Mouse (Mus musculus): Measurements from ENCODE around the gene Galnt7. TPM values are rescaled to one million over a fixed set of nuclear protein-coding genes. Genes with fewer than 3 reads are reported as not detected.
A peak's percentile ranks its signal among the peaks of the same experiment; 100 is the strongest.
"Not testable (repeated sequence)": the region's sequence is repeated elsewhere in the genome, so short reads cannot be mapped to it uniquely, and the experiment has no call there.

Galnt7 gene
- total RNA-seq, 1 experiment from 2014 or later, result 23.0 TPM

DNA sequence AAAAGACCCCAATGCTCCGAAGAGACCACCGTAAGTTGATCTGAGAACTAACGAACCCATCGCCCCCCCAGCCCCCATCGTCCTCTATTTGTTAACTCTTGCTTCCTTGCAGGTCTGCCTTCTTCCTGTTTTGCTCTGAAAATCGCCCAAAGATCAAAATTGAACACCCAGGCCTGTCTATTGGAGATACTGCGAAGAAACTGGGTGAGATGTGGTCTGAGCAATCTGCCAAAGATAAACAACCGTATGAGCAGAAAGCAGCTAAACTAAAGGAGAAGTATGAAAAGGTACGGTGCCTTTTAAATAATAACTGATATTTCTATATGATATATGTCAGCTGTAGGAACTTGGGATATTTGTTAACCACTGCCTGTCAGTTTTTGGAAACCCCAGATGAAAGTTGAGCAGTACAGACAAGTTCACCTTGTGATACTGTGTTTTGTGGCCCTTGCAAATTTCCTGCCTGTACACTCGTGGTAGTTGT is 139.6 kb downstream of the Galnt7 start:
- not testable (repeated sequence) for ATAC-seq (replicated peaks; ENCODE audit: insufficient number of reproducible peaks, low FRiP score, low TSS enrichment, poor library complexity, severe bottlenecking)

DNA sequence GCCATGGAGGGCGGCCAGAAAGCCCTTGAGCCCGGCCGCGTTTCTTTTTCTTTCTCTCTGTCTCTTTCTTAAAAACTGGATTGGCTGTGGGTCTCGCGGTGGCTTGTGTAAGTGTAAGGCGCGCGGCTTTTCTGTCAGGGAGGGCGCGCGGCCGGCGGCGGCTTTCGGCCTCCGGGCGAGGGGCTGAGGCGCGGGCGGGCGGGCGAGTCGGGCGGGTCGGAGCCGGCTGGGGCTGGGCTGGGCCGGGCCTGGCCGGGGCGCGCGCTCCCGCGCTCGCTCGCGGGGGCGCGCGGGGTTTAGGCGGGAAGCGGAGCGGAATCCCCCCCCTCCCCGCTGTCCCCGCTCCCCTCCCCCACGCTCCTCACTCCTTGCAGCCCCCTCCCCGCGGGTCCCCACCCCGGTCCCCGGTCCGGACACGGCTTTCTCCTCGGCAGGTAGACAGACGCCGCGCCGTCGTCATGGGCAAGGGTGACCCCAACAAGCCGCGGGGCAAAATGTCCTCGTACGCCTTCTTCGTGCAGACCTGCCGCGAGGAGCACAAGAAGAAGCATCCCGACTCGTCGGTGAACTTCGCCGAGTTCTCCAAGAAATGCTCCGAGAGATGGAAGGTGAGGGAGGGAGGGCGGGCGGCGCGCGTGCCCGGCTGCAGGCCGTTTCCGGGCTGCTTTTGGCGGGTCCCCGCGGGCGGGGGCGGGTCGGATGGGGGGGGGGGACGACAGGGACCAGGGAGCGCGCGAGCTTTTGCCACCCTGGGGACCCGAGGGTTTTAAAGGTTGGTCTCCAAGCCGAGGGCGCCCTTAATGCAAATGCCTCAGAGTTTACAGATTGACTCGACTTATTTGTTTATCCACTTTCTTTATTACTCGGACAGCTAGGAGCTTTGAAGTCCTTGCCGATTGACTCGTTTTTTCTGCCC is 140.4 kb downstream of the Galnt7 start:
- no peak for ATAC-seq (replicated peaks; ENCODE audit: insufficient number of reproducible peaks, low FRiP score, low TSS enrichment, poor library complexity, severe bottlenecking)

GRCm38 (mm10) chr8:57511316-57512118 is 141.3 kb downstream of the Galnt7 start, which contains the start of gene Hmgb2:
TSS of gene Hmgb2 (plus strand) at chr8:57511907.
- peak; percentile 99 for ATAC-seq (replicated peaks; ENCODE audit: insufficient number of reproducible peaks, low FRiP score, low TSS enrichment, poor library complexity, severe bottlenecking)

GRCm38 (mm10) chr8:57510791-57511315 is 142.0 kb downstream of the Galnt7 start:
- no peak for ATAC-seq (replicated peaks; ENCODE audit: insufficient number of reproducible peaks, low FRiP score, low TSS enrichment, poor library complexity, severe bottlenecking)

DNA sequence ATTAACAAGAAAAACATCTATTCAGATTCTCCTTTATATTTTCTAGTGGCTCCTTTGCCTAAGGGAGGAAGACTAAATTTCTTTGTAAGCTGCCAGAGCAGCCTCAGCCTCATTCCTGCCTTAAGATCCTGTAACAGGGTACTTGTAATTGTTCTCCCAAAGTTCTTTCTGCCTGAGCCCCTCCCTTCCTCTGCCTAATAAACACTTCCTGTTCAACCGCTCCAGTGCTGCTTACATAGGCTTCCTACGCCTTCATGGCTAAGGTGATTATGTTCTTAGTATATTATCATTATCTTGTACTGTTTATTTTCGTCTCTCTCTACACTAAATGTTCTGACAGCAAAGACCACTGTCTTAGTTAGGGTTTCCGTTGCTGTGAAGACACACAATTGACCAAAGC is 144.2 kb downstream of the Galnt7 start:
- no peak for ATAC-seq (replicated peaks; ENCODE audit: insufficient number of reproducible peaks, low FRiP score, low TSS enrichment, poor library complexity, severe bottlenecking)

DNA sequence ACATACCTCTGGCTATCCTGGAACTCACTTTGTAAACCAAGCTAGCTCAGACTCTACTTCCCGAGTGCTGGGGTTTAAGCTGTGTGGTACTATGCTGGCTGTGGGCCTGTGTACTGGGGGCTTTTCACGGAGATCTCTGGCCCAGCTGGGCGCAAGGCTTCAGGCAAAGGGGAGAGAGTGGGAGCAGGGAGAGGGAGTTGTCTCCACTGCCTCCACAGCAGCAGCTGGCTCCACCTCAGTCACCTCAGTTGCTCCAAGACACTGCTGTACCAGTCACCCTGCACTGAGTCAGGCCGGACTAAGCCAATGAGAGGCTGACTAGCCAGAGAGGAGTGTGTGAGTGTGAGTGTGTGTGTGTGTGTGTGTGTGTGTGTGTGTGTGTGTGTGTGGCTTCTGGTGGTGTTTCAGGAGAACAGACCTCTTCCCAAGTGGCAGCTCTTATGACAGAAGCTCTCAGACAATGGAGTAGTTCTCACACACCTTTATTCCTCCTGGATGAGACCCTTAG is 145.2 kb downstream of the Galnt7 start:
- no peak for ATAC-seq (replicated peaks; ENCODE audit: insufficient number of reproducible peaks, low FRiP score, low TSS enrichment, poor library complexity, severe bottlenecking)

DNA sequence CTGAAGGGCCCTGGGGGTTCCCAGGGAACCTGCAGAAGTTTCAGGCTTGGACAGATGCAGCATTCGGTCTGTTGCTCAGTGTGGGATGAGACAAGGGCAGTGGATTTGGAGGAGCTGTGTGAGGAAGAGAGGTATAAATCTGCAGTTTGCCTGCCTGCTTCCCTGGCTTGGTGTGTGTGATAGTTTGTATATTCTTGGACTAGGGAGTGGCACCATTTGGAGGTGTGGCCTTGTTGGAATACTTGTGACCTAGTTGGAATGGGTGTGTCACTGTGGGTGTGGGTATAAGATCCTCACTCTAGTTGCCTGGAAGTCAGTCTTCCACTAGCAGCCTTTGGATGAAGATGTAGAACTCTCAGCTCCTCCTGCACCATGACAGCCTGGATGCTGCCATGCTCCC is 147.3 kb downstream of the Galnt7 start:
- not testable (repeated sequence) for ATAC-seq (replicated peaks; ENCODE audit: insufficient number of reproducible peaks, low FRiP score, low TSS enrichment, poor library complexity, severe bottlenecking)

GRCm38 (mm10) chr8:57503641-57504040 is 149.2 kb downstream of the Galnt7 start:
- peak; percentile 80 for ATAC-seq (replicated peaks; ENCODE audit: insufficient number of reproducible peaks, low FRiP score, low TSS enrichment, poor library complexity, severe bottlenecking)

DNA sequence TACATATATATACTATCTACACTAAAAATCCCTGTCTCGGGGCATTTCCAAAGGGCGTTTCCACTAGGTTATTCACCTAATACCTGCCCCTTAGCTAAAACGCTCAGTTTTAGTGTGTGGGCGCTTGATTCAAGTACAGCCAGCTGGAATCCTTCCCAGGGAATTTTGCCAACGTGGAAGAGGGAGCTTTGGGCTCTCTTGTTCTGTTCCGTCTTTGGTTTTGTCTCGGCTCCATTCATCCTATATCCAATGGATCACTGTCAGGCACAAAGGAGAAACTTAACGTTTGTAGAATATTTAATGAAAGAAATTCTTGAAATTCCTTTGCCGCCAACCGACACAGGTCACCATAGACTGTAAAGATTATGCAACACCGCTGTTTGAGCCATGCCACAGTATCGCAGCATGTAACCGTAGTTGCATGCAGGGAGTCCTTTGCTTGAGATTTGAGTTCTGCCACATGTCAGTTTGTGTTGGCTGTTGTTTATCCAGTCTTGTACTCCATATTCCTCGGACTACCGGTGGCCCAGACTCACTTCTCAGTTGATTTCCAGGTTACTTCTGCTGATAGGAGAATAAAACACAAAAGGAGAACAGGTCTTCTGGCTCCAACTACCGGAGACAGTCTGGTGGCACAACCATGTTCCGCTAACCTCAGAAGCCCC is 153.9 kb downstream of the Galnt7 start:
- no peak for ATAC-seq (replicated peaks; ENCODE audit: insufficient number of reproducible peaks, low FRiP score, low TSS enrichment, poor library complexity, severe bottlenecking)

DNA sequence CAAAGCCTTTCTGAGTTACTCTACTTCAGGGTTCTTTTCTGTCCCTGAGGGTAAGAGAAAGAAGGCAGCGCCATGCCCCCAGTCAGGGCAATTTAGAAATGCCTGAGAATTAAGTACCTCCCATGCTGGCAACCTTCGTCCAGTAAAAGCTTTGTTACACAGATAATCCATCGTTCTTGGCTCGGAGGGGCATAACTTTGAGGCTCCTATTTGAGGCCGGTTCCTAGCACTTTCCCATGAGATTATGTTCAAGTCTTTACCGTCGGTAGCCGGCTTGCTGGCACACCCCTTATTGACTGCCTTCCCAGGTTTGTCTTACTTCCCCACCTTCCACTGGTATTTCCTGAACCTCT is 154.4 kb downstream of the Galnt7 start:
- ATAC-seq (replicated peaks; ENCODE audit: insufficient number of reproducible peaks, low FRiP score, low TSS enrichment, poor library complexity, severe bottlenecking), result no peak

DNA sequence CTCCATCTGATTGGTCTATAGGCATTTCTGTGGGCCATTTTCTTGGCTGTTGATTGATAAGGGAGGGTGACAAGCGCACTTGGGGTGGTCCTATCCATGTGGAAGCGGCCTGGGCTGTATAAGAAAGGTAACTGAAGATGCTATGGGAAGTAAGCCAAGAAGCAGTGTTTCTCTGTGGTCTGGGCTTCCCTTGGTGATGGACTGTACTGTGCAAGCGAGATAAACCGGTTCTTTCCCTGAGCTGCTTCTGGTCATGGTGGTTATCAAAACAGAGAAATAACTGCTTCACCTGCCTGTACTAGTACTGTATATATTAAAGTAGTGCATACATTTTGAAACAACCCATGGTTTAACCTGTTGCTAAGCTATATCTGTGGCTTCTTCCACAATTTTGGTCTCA is 161.0 kb downstream of the Galnt7 start:
- ATAC-seq (replicated peaks; ENCODE audit: insufficient number of reproducible peaks, low FRiP score, low TSS enrichment, poor library complexity, severe bottlenecking), result no peak

- ATAC-seq (replicated peaks; ENCODE audit: insufficient number of reproducible peaks, low FRiP score, low TSS enrichment, poor library complexity, severe bottlenecking), result no peak
Measured at GRCm38 (mm10) chr8:57489896-57490295, 162.9 kb downstream of the Galnt7 start.

GRCm38 (mm10) chr8:57489366-57489765 is 163.5 kb downstream of the Galnt7 start:
- no peak for ATAC-seq (replicated peaks; ENCODE audit: insufficient number of reproducible peaks, low FRiP score, low TSS enrichment, poor library complexity, severe bottlenecking)

DNA sequence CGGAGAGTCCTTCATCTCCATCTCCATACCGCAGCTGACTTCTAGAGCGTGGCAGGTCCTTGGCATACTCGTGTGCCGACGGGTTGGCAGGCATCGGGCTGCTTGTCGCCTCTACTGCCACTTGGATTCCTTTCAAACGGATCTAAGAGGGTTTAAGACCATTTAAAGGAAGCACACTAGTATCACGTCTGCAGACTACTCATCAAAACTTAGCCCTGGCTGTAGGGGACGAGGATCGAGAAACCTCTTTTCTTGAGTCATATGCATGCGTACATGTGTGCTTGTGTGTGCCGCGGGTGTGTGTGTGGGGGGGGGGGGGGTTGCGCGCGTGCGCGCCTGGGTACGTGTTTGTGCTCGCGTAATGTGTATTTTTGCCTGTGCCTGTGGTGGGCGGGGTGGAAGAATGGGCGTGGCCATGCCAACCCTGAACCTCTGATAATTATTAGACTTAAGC is 164.5 kb downstream of the Galnt7 start:
- ATAC-seq (replicated peaks; ENCODE audit: insufficient number of reproducible peaks, low FRiP score, low TSS enrichment, poor library complexity, severe bottlenecking), result peak; percentile 42

DNA sequence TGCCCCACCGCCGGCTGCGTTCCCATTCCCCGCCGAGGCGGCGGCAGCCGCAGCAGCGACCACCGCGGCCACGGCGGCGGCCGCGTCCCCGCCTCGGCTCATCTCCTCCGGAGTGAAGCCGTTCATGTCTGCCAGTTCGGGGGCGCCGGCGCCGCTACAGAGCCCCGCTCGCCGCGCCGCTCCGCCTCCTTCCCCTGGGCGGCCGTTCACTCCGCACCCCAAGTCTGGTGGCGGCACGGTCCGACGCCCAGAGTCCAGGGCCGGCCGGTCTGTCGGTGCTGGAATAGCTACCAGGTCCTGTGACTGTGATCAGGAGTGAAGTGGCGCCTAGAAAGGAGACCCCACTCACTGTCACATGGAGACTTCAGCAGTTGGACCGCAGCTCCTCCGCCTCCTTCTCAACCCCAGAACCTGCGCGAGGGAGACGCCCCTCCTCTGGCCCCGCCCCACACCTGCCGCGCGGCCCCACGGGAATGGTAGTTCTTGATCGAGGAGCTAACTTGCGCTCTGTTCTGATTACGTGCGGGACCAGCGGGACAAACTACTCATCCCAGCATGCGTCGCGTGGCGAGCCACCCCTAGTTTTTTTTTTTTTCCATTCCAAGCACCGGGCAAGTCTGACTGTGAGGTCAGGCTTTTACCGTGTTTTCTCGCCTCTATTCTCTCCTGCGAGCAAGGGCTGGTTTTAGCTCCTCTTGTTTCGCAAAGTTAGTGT is 165.2 kb downstream of the Galnt7 start, which contains the start of gene Sap30:
Gene Sap30, minus strand, starts transcription at position 420 of the 715 bp plus-strand sequence.
- ATAC-seq (replicated peaks; ENCODE audit: insufficient number of reproducible peaks, low FRiP score, low TSS enrichment, poor library complexity, severe bottlenecking), result peak; percentile 99

- ATAC-seq (replicated peaks; ENCODE audit: insufficient number of reproducible peaks, low FRiP score, low TSS enrichment, poor library complexity, severe bottlenecking), result no peak
Measured at GRCm38 (mm10) chr8:57486491-57487440, 166.1 kb downstream of the Galnt7 start.

- no peak for ATAC-seq (replicated peaks; ENCODE audit: insufficient number of reproducible peaks, low FRiP score, low TSS enrichment, poor library complexity, severe bottlenecking)
Measured at GRCm38 (mm10) chr8:57480606-57481005, 172.2 kb downstream of the Galnt7 start.
